Mouse (Mus musculus) natural killer cell, adult 2 months (primary cell): ENCODE data around the gene Ifi27l2b.
"Not testable (repeated sequence)": the region's sequence is repeated elsewhere in the genome, so short reads cannot be mapped to it uniquely, and the experiment has no call there.

Source experiments
- DNase-seq, 2 experiments: peaks; one replicate each; pipeline ENCODE4 v3.0.0; 2022; ENCODE audit warnings: low spot score in 2 of 2

Ifi27l2b gene

DNA sequence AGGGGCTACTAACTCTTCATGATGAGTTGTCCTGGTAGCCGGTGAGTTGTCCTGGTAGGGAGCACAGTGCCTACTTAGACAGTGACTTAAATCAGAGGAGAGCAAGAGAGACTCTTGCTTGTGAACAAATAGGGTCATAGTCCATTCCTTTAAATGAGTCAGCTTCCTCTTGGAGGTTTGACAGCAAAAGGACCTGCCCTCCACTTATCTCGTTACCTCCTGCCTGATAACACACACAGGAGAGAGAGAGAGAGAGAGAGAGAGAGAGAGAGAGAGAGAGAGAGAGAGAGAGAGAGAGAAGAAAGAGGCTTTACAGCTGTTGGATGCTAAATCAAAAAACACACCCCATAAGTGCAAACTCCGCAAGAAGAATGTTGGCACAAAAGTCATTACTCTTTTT is at the start of gene Ifi27l2b:
Ifi27l2b (minus strand) TSS at position 84 of the 400 bp plus-strand sequence.
- no peak for DNase-seq

GRCm38 (mm10) chr12:103504402-103504801 is 47.4 kb upstream of the Ifi27l2b start:
- no peak for DNase-seq

GRCm38 (mm10) chr12:103503300-103503699 is 46.3 kb upstream of the Ifi27l2b start:
- no peak for DNase-seq

- DNase-seq: no peak
Measured at GRCm38 (mm10) chr12:103499261-103499660, 42.2 kb upstream of the Ifi27l2b start.

GRCm38 (mm10) chr12:103498768-103499167 is 41.7 kb upstream of the Ifi27l2b start:
- DNase-seq: no peak

DNA sequence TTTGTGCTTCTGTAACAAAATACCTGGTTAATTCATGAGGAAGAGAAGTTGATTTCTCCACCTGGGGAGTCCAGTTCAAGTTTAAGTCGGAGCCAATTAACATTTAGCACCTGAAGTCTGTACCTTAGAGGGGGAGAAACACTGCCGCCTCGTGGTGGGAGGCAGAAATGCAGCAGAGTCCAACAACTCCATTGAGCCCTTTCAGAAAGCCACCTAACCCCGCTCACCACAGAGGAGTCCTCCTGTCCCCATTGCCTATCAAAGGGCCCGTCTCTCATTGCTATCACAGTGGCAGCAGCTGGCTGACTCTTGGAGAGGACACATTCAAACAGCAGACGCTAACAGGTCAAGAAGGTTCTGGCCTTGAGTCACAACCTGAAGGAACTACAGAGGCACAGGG is 37.5 kb upstream of the Ifi27l2b start:
- peak; percentile 37 to 67 for DNase-seq

DNA sequence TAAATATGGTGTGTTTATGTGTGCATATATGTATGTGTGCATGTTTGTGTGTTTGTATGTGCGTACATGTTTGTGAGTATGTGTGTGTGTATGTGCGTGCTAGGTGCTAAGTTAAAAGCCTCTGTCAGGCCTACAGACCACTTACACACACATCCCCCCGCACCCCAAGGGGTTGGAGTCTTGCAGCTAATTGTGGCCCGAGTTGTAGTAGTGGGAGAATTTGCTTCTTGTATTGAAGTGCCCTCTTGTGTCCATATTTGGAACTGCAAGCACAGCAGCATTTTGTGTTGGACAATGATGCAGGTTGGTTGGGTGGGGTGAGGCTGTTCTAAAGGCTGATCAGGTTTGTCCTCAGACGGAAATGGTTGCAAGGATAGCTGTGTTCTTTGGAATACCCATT is 35.7 kb upstream of the Ifi27l2b start:
- DNase-seq: peak; percentile 61 to 76

- DNase-seq: no peak
Measured at GRCm38 (mm10) chr12:103491091-103491730, 34.2 kb upstream of the Ifi27l2b start.

DNA sequence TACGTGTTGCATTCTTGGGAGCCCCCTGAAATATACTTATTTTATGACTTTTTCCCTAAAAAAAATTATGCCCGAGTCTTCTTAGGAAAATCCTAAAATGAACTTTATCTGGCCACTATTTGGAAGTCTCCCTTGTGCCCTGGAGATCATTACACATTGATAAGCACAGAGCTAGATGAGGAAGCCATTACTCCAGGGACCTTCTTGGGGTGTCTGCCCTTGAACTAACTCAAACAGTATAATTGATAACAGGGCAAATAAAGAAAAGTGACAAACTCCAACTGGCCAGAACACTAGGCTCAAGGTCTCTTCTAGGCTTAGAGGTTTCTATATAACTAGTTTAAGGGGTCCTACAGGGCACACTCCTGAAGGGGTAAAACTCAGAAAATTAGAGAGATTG is 30.7 kb upstream of the Ifi27l2b start:
- DNase-seq: no peak

DNA sequence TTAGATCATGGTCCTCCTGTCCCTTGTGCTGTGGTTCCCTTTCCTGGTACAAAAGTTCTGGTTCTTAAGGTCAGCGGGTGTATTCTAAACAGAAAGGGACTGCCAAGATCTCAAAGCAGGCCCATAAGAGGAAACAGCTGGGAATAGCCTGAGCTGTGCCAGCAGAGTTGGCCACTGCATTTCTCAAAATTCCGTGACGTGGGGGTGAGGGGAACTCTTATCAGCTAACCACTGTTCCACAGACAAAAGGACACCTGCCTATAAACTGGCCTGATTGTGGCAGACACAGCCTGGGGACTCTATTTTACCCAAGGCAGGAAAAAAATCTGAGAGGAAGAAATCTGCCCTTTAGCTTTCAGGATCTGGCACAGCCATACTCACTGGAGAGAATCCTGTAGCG is 30.3 kb upstream of the Ifi27l2b start:
- DNase-seq: no peak

GRCm38 (mm10) chr12:103486726-103487125 is 29.7 kb upstream of the Ifi27l2b start:
- no peak for DNase-seq

DNA sequence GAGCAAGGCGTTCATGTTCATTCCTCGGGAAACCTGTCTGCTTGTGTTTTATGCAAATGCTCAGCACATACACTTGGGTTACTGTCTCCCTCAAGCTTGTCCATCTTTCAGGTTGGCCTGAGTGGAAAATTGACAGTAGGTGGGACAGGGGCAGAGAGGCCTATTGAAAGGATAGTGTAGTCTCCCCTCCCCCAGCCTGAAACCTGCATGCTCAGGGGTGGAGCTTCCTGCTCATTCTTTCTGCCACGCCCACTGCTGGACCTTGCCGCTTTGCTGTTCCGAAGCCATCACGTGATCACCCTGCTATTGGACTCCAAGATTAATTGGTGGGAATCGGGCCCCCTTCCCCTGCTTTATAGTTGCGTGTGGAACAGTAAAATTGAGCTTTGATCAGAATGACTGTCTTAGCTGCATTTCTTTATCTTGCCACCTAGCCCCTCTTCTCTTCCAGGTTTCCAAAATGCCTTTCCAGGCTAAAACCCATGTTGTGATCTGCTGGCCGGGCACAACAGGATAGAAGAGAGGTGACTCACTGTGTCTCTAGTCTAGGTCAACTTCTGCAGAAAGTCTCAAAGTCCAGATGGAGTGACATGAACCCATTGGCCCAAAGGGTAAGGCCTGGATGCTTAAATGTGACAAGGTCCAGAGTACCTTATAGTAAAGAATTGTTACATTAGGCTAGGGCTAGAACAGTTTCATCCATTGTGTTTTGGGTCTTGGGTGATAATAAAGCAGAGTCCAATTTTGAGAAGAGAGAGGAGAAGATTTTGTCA is 27.4 kb upstream of the Ifi27l2b start:
- DNase-seq: not testable (repeated sequence)

- no peak for DNase-seq
Measured at GRCm38 (mm10) chr12:103482781-103483180, 25.8 kb upstream of the Ifi27l2b start.

DNA sequence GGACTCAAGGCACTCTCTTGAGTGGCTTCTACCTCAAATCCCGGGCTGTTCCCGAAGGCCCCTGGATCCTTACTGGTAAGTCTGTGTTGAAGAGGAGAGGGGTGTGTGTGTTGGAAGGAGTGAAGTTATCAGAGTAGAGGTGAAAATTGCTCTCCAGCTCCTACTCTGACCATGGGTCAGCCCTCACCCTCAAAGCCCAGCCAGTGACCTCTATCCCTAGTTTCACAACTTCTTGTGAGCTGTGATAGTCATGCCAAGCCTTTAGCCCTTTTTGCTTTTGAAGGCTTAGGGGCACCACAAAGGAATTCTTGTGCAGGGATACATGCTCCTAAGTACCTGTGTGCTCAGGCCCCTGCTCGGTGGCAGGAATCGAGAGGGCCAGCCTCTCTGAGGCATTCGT is 24.6 kb upstream of the Ifi27l2b start:
- DNase-seq: no peak

- no peak for DNase-seq
Measured at GRCm38 (mm10) chr12:103477461-103478015, 20.5 kb upstream of the Ifi27l2b start.

- no peak for DNase-seq
Measured at GRCm38 (mm10) chr12:103476779-103477389, 19.9 kb upstream of the Ifi27l2b start.

- no peak for DNase-seq
Measured at GRCm38 (mm10) chr12:103474481-103474880, 17.5 kb upstream of the Ifi27l2b start.

GRCm38 (mm10) chr12:103456727-103457126 is 296 bp downstream of the Ifi27l2b start:
- not testable (repeated sequence) for DNase-seq

DNA sequence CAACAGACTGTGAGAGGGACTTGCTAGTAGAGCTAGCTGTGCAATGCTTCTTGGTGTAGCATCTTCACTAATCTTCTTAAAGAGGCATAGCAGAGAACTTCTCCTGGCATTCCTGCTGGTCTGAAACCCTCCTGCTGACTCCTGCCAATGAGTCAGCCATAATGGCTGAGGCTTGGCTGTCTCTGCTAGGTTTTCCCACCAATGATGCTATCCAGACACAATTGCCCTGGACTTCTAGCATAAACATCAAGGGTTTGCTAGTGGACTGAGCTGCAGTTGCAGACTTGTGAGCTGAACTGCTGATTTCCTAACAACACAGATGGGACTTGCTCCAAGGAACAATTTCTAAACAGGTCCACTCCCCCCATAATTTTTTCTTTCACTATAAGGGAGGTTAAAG is 3.7 kb downstream of the Ifi27l2b start:
- DNase-seq: no peak

GRCm38 (mm10) chr12:103445060-103445459 is 12.0 kb downstream of the Ifi27l2b start:
- no peak for DNase-seq

DNA sequence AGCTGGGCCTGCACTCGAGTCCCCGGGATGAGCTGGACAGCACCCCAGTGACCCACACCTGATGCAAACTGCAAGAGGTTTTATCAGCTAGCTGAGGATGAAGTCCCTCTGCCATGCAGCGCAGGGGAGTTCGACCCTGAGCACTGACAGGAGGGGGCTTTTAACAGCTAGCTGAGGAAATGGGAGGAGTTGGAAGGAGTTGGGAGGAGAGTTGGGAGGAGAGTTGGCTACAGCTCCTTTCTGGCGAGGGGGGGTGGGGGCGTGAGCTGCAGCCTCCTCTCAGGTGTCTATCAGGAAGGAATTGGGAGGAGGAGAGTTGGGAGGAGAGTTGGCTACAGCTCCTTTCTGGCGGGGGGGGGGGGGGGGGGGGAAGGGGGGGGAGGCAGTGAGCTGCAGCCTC is 12.8 kb downstream of the Ifi27l2b start:
- not testable (repeated sequence) for DNase-seq

DNA sequence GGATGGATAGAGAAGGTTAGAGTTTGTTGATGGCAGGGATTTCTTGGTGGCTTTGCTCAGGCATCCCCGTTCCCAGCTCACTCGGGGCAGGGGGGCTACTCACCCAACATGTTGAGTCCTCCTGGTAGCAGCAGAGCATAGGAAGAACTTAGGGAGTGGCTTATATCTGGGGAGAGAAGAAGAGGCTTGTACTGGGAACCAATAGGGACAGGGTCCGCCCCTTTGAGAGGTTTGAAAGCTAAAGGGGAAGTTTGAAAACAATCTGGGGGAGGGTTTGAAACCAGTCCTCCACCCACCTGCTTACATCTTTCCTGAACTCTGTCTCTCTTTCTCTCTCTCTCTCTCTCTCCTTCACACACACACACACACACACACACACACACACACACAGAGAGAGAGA is 13.5 kb downstream of the Ifi27l2b start, which contains the start of gene Ifi27l2a:
Ifi27l2a (minus strand) TSS at position 157 of the 400 bp plus-strand sequence.
- DNase-seq: peak in 1 of 2 experiments; percentile 31
